Mouse (Mus musculus) ES-CJ7 (cell line): ENCODE results near the gene Cplx2.

Experiments
- DNase-seq: peaks from one replicate; pipeline ENCODE4 v3.0.0; 2011; ENCODE audit warnings: low read depth, low spot score

Gene Cplx2

DNA sequence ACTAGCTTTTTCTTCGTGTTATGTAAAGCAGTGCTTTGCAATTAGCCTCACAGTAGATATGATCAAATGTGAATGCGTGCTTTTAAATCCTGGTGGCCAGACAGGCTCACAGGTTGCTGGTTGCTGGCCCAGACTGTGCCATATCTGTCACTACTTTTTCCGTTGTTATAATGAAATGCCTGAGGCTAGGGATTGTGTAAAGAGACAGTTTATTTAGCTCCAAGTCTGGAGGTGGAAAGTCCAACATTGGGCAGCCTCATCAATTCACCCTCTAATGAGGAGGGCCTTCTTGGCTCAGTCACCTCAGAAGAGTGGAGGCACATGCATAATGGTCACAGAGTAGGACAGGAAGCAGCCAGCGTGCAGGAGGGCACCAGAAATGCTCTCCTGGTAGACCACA lies 31.2 kb downstream of the Cplx2 start:
- no peak for DNase-seq

DNA sequence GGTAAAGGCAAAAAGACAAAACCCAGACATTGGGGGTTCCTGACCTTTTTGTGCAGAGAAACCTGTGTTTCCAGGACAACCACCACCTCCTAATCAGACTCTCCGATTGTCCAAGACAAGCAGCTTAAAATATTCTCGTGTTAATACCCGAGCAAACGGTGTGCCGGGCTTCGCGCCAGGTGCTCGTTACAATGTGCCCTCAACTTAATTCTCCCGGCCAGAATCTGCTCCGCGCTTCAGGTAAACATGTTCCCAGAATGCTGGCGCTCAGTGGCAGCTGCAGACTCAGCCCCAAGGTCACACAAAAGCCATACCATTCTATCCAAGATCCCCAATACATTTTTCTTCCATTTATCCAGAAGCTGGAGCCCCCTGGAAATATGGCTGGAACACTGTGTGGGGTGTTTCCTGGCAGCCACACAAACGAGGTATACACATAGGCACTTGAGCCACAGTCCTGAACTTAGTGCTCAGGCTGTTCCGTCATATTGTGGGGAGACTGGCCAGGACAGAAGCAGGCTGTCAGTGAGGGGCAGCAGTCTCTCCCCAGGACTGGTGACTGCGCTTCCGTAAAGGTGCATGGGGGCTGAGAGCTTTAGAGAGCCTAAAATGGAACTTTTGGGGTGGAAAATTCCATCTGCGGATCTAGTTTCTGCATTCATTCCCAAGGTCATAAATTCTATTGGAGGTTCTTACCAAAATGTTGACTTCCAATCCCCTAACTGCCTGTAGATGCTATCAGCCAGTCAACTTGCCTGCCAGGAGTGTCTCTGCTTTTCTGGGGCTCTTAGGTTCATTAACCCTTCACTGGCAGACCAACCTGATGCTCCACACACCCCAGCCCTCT lies 32.3 kb downstream of the Cplx2 start:
- no peak for DNase-seq

DNA sequence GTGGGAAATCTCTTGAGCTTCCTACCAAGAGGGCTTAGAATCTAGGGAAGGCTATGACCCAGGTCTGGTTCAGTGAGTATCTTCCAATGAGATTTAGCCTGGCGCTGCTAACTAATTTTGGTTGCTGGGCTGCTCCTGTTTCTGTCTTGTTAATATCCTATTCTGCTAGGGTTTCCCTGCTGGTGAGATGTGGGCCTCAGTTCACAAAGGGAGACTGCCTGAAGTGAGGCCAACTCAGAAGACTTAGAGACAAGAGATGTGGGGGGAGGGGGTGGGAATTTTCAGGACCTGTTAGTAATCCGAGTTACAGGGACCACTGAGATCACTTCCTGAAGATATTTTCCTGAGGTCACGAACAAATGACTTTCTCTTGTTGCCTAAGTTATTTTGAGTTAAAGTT lies 33.1 kb downstream of the Cplx2 start:
- DNase-seq = no peak

DNA sequence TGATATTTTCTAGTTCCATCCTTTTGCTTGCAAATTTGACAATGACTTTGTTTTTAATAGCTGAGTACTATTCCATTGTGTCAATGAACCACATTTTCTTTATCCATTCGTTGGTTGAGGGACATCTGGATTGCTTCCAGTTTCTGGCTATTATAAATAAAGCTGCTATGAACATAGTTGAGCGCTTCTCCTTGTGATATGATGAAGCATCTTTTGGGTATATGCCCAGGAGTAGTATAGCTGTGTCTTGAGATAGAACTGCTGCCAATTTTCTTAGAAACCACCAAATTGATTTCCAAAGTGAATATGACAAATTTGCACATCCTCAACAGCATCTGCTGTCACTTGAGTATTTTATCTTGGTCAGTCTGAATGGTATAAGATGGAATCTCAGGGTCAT lies 34.7 kb downstream of the Cplx2 start:
- no peak for DNase-seq

DNA sequence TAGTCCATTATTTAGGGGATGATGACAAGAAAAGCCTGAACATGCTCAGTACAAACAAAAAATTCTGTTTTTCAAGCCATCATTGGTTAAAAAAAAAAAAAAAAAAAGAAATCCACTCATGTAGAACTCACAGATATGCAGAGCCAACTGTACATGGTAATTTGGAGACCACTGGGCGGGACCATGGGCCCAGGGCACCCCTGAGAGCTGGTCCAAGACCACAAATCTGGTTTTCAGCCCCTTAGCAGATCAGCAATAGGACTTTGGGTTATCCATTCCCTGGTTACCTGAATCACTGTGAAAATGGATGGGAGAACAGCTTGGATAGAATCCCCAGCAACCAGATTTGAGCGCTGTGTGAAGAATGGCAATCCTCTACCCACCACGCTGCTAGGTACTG lies 40.5 kb downstream of the Cplx2 start:
- no peak for DNase-seq

DNA sequence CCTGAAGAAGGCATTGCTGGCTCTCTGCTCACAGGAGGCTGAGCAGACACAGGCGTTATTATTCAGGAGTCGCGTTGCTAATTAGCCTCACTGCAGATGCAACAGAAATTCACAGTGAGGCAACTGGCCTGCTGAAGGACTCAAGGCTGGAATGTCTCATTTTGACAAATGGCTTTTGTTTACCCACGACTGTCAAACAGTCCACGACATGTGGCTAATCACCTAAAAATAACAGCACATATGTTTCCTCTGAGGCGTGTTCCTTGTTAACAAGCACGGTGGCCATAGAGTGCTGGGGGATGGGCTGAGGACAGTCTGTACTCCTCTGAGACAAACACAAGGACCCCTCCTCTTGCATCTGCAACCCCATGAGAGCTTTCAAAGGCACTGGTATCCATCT lies 41.1 kb downstream of the Cplx2 start:
- DNase-seq = no peak

DNA sequence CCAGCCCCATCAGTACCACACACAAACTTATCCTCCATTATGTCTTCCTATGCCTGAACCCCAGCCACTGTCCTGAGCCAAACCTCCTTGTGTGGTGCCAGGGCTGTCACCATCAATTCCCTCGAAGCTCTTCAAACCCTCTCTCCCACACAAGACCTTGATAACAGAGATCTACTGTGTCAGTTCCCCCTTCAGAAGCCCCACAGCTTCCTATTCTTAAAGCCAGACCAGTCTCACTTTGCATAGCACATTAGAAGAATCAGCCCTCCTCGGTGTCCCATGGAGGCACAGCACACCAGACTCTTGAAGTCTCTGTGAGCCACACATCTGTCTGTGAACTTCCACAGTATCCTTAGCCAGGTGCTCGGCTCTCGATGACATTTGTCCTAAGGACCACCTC lies 41.6 kb downstream of the Cplx2 start:
- DNase-seq = no peak

DNA sequence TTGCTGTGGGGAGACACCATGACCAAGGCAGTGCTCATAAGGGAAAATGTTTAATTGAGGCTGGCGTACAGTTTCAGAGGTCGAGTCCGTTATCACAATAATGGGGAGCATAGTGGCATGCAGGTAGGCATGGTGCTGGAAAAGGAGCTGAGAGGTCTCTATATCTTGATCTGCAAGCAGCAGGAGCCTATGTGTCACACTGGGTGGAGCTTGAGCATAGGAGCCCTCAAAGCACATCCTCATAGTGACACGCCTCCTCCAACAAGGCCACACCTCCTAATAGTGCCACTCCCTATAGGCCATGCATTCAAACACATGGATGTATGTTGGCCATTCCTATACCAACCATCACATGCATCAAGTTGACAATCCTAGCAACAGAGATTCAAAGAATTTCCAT lies 43.9 kb downstream of the Cplx2 start:
- no peak for DNase-seq

DNA sequence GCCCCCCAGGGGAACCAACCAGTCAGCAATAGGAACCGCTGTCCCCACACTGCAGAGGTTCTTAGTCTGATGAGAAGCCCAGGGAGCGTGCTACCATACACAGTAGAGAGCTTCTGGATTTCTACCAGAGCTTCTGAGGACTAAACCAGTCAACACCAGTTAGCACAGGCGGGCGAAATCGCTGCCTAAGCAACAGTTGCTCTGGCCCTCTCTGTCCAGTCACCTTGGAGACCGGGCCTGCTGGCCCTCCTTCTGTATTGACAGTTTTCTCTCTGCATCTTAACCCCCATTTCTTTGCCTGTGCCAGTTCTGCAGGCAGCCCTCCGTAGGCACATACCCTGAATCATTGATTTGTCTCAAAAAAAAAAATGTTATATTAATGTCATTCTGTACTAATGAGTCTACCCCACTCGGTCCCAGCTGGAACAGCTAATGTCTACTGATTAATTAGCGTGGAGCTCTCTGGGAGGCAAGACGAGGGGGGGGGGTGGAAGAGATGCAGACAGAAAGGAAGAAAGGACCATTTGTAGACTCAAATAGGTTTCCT lies 47.7 kb downstream of the Cplx2 start:
- DNase-seq = no peak

DNA sequence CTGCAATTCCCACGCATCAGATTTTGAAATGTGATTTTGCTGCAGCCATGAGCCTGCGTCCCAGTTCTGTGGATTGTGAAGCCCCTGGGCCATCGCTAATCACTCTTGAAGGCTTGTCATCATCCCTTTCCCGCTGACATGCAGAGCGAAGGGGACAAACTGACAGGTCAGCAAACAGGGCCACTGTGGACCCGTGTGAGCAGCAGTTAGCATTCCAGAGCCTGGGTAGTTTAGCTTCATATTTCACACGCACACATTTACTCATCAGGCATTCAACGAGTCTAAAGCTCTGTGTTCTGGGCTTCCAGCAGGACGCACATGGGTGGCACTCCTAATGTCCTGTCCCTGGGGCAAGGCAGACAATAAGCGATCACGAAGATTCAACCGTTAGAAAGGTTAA lies 49.1 kb downstream of the Cplx2 start:
- DNase-seq = no peak

DNA sequence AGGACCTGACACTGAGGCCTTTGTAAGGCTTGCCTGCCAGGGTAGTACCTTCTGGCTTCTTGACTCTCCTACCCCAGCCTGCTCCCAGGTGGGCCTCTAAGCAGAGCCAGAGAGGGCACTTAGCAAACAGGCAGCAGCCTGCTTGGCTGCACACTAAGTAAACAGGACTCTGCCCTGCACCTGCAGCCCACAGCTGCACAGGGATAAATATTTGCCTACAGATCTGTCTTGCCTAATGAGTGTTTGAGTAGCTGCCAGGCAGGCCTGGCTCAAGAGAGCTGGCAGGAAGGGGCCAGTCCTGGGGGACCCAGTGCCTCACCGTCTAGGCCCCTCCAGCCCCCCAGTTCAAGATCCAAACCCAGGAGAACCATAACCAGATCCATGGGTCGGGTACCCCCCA lies 54.1 kb downstream of the Cplx2 start:
- no peak for DNase-seq

DNA sequence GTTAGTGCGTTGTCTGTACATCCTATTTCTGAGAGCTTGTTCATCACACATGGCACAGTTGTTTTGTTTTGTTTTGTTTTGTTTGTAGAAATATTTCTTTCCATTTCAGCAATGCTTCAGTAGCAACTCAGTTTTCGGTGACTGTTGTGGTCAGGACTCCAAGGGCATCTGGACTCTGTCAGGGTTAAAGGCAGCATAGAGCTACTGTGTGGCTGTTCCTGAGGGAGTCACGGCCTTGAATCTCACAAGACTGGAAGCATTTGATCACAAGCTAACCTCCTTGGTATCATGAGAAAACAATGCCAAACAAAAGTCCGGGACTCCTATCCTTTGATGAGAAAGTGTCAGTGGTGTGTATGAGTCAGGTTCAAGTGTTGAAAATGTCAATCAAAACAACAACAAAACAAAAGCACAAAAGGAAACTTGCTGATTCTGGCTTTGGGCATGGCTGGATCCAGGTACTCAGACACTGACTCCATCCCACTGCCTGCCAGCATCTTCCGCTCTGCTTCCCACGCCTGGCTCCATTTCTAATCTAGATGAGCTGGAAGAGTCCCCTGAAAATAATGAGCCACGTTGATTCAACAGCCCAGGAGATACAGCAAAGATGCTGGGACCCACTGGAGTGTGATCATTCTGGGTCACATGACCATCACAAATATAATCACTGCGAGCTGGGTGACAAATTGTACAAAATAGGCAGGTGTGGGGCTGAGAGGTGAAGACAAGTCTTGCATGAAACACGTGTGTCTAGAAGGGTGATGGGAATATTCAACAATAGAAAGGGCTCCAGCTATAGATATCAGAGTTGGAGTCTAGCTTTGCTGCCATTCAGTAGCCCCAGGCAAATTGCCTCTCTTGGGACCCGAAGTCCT lies 55.9 kb downstream of the Cplx2 start:
- no peak for DNase-seq

DNA sequence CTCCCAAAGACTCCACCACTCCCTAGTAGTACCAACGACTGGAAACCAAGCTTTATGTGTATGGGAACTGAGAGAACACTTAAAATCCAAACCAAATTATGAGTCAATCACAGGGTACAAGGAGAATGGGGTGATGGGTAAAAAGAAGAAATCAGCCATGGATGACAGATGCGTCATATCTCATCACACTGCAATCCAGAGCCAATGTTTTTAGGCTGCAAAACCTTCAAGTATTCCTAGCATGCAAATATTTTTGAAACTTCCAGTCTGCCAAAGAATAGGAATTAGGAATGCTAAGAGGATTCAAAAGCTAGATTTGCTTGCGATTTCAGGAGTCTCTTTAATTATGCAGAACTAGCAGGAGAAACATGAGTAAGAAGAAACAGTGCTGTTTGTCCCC lies 57.6 kb downstream of the Cplx2 start:
- no peak for DNase-seq

DNA sequence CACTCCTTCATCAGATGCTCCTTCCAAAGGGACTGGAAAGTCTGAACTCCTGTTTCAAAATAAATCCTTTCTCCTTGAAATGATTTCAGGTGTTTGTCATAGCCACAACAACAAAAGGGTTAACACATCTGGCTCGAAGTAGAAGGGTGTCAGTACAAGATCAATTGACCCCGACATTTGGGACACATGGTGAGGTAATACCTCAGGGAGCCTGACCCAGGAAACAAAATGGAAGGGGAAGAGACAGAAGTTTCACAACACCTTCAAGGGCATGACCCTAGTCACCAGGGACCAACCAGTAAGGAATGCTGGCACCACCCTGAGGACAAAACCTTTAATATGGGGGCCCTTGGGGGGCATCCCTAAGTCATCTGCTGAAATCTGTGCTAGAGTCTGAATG lies 58.9 kb downstream of the Cplx2 start:
- DNase-seq = no peak

DNA sequence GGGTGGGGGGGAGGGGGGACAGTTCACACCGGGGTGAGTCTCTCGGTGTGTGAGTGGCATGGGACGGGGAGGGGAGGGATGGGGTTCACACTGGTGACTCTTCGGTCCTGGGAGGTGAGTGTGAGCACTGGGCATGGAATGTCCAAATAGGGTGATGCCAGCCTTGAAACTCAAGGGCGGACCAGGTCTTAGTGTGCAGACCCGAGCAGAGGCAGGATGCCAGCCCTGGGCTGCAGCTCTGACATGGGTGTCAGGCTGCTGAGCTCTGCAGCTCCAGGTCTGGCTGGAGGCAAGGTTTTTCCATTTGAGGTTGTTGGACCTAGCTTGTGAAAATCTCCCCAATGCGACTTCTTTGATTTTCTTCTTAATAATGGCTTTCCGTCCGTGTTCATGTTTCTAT lies 60.0 kb downstream of the Cplx2 start:
- no peak for DNase-seq
